Mouse (Mus musculus) brown adipose tissue, adult 24 weeks (tissue): Measurements from ENCODE around the gene Ticam1. TPM values are rescaled to one million over a fixed set of nuclear protein-coding genes. Genes with fewer than 3 reads are reported as not detected.

ENCODE experiments used
- H3K27ac ChIP-seq: fragments of 200-500 bp; replicated peaks from 2 replicates; pipeline ENCODE4 v1.5.1; 2012; ENCODE audit warnings: low read depth, mild to moderate bottlenecking, low read length
- H3K4me1 ChIP-seq: fragments of 200-500 bp; 2 replicates; pipeline ENCODE4 v1.6.1; 2012; ENCODE audit warnings: low read length, mixed read lengths; ENCODE audit not compliant: control insufficient read depth, insufficient read depth, insufficient read length
- H3K4me3 ChIP-seq: fragments of 200-500 bp; 2 replicates; pipeline ENCODE4 v1.5.1; 2012; ENCODE audit warnings: low read depth, mild to moderate bottlenecking, low read length, moderate library complexity; ENCODE audit not compliant: insufficient read depth
- polyA plus RNA-seq: library from polyadenylated mRNA; stranded (reverse); fragments of >200 nt; gene quantifications from 2 replicates; pipeline ENCODE4 v1.2.4, GENCODE M21; 2012; ENCODE audit not compliant: missing spikeins, insufficient read depth, insufficient read length

The Ticam1 gene
- polyA plus RNA-seq, 1 experiment, result 9.2 TPM

- Histone ChIP-seq H3K27ac (peak overlapping the region; percentile 98), H3K4me3 (no peak overlapping the region), H3K4me1 (no peaks in the 10 kb centered on the region; the same call in 1 of the 2 replicates)
Measured at GRCm38 (mm10) chr17:56279481-56280155, 3.0 kb upstream of the Ticam1 start.

DNA sequence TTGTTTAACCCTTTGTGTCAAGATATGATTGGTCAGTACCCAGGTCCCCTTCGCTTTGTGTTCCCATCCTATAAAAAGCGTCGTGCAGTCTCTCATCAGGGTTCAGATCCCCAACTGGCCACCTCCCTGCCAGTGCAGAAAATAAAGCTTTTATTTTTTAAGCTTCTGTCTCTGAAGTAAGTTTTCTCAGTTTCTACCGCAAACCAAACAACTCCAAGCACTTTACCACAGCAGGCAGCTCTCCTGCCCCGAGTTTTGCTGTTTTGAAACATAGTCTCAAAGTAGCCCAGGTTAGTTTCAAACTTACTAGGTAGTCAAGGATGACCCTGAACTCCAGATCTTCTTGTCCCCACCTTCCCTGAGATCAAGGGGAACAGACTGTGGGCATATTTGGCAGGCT is 1.8 kb upstream of the Ticam1 start:
- peak overlapping the region; percentile 91 for H3K27ac ChIP-seq
- peaks cover 3% of the 10 kb centered on the region; the same call in 1 of the 2 replicates for H3K4me1 ChIP-seq
- H3K4me3 ChIP-seq, result no peak overlapping the region

GRCm38 (mm10) chr17:56277567-56277893 is 944 bp upstream of the Ticam1 start:
- Histone ChIP-seq H3K4me1 (peaks cover 5% of the 10 kb centered on the region), H3K4me3 (no peak overlapping the region), H3K27ac (peak overlapping the region; percentile 91)

GRCm38 (mm10) chr17:56275842-56276480 is 625 bp downstream of the Ticam1 start:
- Histone ChIP-seq H3K4me1 (peaks cover 5% of the 10 kb centered on the region), H3K4me3 (peak overlapping the region; percentile 80), H3K27ac (peak overlapping the region; percentile 96)

DNA sequence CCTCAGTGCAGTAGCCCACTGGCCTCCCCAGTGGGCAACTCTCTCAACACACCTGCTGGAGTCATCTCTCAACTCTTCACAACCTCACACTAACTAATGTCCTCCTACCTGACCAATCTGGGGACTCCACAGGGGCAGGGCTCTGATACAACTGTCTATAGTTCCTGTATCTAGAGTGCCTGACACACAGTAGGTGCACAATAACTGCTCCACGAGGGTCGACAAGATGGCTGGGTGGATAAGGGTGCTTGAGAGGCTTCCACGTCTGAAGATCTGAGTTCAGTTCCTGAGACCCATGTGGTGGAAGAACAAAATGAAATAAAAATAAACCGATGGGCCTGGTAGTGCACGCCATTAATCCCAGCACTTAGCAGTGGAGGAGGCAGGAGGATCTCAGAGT is 2.6 kb downstream of the Ticam1 start:
- Histone ChIP-seq H3K27ac (no peak overlapping the region), H3K4me1 (peaks cover 5% of the 10 kb centered on the region)

GRCm38 (mm10) chr17:56273482-56273881 is 3.1 kb downstream of the Ticam1 start:
- Histone ChIP-seq H3K4me1 (peaks cover 5% of the 10 kb centered on the region), H3K4me3 (no peak overlapping the region), H3K27ac (no peak overlapping the region)

More for the DNA sequence above, 2.6 kb downstream of the Ticam1 start:
- no peak overlapping the region for H3K4me3 ChIP-seq

DNA sequence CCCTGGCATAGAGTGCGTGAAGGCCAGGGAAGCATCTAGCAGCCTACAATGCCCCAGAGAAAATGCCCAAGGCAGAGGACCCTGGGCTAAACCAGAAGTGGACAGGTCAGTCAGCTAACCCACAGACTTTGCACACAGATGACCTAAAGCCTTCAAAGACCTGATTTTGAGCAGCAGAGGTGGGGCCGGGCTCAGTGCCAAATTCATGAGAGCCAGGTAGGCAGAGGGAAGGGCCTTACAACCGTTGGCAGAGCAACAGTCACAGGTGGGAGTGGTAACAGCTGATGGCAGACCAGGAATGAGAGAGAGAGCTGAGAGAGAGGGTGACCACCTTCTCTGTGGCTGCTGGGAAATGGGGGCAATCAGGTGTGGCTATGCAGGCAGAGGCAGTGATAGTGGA is 3.9 kb downstream of the Ticam1 start:
- peaks cover 5% of the 10 kb centered on the region for H3K4me1 ChIP-seq
- 0 out of 2 replicates have a peak overlapping the region, but pooled peaks have one; percentile 9 for H3K27ac ChIP-seq
- H3K4me3 ChIP-seq, result no peak overlapping the region

DNA sequence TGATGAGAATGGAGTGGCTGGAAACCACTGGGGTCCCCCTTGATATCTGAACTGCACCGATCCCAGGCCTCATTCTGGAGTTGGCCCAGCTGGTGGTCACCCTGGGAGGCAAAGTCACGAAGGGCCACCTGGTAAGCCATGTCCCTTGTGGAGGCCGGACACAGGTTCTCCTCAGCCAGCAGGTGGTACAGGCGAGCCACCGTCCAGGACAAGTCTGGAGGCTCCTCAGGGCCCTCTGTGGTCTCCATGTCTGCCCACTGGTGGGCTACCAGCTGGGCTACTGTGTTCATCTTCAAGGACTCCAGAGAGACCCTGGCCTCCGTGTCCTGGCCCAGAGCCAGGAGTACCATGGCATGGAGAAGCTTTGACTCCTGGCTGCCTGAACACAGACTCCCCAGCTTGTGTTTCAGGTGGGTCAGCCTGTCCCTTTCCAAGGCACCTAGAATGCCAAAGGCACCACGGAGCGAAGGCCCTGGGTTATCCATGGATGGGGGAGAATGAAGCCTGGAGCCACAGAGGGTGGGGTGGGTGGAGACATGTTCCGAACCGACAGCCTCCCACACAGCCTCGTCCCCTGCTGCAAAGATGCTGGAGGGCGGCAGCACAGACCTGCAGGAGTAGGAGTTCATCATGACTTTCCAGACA is 4.9 kb downstream of the Ticam1 start:
- Histone ChIP-seq H3K27ac (no peak overlapping the region), H3K4me1 (peaks cover 5% of the 10 kb centered on the region), H3K4me3 (no peak overlapping the region)

DNA sequence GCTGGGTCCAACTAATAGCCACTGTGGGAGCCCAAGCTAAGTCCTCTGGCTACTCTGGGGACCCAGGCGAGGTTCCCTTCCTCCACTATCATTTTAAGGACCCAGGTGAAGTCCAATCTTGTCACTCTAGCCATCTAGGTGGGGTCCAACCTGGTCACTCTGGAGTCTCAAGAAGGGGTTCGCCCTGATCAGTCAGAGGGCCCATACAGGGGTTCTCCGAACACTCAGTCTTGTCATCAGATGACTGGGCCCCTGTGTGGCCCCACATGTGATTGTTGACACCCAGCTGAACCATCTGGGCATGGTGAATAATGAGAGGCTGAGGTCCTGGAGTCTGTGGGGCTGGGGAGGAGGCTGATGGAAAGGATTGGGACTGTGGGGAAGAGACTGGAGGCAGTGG is 6.8 kb downstream of the Ticam1 start:
- peak overlapping the region; percentile 94 for H3K27ac ChIP-seq
- no peak overlapping the region for H3K4me3 ChIP-seq
- peaks cover 7% of the 10 kb centered on the region for H3K4me1 ChIP-seq

DNA sequence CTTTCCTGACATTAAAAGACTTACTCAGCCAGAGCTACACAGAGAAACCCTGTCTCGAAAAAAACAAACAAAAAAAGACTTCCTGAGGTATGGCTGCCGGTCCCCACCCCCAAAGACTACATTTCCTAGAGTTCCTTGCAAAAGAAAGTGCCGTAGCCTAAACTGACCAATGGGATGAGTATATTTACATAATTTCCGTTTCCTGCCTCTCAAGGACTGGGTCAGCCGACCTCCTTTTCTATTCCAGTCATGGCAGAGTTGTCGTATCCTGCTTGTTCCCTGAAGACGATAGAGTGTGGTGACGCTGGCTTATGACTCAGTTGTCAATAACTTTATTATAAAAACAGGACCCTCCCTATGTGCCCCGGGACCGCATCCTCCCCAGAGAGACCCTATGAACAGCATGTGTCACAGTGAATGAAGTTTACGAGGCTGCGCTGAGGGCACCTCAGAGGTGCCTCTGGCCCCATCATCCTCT is 7.4 kb downstream of the Ticam1 start:
- Histone ChIP-seq H3K4me1 (peaks cover 8% of the 10 kb centered on the region), H3K27ac (peak overlapping the region; percentile 94)

GRCm38 (mm10) chr17:56266271-56266670 is 10.3 kb downstream of the Ticam1 start:
- peak overlapping the region; percentile 37 for H3K27ac ChIP-seq
- peaks cover 3% of the 10 kb centered on the region; the same call in 1 of the 2 replicates for H3K4me1 ChIP-seq
- H3K4me3 ChIP-seq, result no peak overlapping the region

More for the DNA sequence above, 7.4 kb downstream of the Ticam1 start:
- H3K4me3 ChIP-seq, result peak overlapping the region; percentile 61

DNA sequence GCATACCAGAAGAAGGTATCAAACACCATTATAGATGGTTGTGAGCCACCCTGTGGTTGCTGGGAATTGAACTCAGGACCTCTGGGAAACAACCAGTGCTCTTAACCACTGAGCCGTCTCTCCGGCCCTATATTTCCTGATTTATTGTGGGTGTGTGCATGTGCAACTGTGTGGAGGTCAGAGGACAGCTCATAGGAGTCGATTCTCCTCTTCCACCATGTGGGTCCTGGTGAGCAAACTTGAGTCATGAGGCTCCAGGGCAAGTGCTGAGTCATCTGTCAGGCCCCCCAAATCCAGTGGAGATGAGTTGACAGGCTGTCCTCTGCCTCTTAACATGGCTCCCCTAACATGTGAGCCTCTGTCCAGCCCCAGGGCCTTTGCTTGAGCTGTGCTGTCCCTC is 10.7 kb downstream of the Ticam1 start:
- Histone ChIP-seq H3K27ac (peak overlapping the region; percentile 37; the same call in 1 of the 2 replicates), H3K4me3 (no peak overlapping the region), H3K4me1 (peaks cover 3% of the 10 kb centered on the region; the same call in 1 of the 2 replicates)

GRCm38 (mm10) chr17:56265011-56265410 is 11.6 kb downstream of the Ticam1 start:
- H3K4me3 ChIP-seq, result no peak overlapping the region

GRCm38 (mm10) chr17:56264020-56264419 is 12.6 kb downstream of the Ticam1 start:
- Histone ChIP-seq H3K4me3 (no peak overlapping the region), H3K4me1 (peaks cover 8% of the 10 kb centered on the region; the same call in 1 of the 2 replicates), H3K27ac (no peak overlapping the region)

More at GRCm38 (mm10) chr17:56265011-56265410, 11.6 kb downstream of the Ticam1 start:
- Histone ChIP-seq H3K4me1 (peaks cover 3% of the 10 kb centered on the region; the same call in 1 of the 2 replicates), H3K27ac (peak overlapping the region; percentile 73)

- Histone ChIP-seq H3K4me1 (peaks cover 16% of the 10 kb centered on the region; the same call in 1 of the 2 replicates), H3K27ac (no peak overlapping the region), H3K4me3 (no peak overlapping the region)
Measured at GRCm38 (mm10) chr17:56262645-56263094, 13.9 kb downstream of the Ticam1 start.
